In the genomic region with DNA sequence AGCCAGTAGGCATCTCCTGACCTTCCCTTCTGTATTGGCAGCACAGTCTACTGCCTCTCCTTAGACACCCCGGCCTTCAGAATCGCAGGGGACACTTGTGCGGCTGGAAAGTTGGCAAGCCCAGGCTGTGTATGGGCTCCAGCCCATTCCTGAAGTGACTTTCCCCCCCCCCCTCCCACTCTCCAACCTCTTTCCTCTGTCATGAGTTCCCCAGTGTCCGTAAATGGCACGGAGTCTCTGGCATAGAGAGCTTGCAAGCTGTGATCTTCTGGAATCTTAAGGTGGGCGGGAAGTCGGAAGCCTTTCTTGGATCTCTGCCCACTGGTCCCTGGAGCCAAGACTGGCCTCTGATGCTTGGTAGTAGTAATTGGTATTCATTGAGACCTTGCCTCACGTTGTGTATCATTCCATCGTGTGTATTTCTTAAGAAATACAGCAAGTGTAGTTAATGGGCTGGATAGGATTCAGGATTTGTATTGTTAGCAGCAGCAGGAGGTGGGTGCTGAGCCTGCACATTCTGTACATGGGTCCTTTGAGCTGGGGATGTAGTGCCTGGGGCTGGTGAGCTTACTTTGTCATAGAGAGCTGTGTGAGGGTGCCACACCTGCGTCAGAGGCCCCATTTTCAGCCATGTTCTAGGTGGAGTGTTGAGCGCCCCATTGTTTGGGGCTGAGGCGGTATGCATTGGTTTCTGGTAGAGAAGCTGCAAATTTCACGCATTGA, we compare ENCODE assay signal across 9 mouse cellular contexts.
DNase-seq lines count a peak whose midpoint lies in the region; ATAC-seq and TF ChIP-seq lines count a peak whose summit lies in the region.
"Had no signal": no experiment of that assay in that cellular context is flagged by ENCODE, and none has a peak within 500 bp of the region (broad histone marks: within the 10 kb centered on the region; RNA-seq: fewer than 3 reads in every experiment).

No protein-coding gene starts in this region.

- POLR2A ChIA-PET in Patski (lab: Charles Lee): interaction anchor here (1.0 to 1.3 kb wide), 2 partner anchors 9 to 13 kb away, joined by 3 to 4 read pairs; no protein-coding TSS in a partner anchor

- peaks cover 17% of the 10 kb centered on the region for H3K36me3 ChIP-seq in embryonic facial prominence, embryonic 14.5 days (ENCODE audit: control insufficient read depth, insufficient read depth, low read length)
- H3K36me3 ChIP-seq in embryonic facial prominence, embryonic 10.5 days (replicated peaks): peaks cover 50% of the 10 kb centered on the region
- H3K36me3 ChIP-seq in heart, adult 2 months (ENCODE audit: control insufficient read depth, insufficient read depth, low read length): peaks cover 5% of the 10 kb centered on the region; the same call in 1 of the 2 replicates

- peak; percentile 63 for DNase-seq in embryonic facial prominence, embryonic 14.5 days (ENCODE audit: low spot score)
- DNase-seq in embryonic facial prominence, embryonic 10.5 days (ENCODE audit: low spot score): no peak
- DNase-seq in Patski (ENCODE audit: low read depth, low spot score): no peak
- DNase-seq in heart, adult 2 months: peak; percentile 69 to 76
- peak; percentile 61 to 65 for DNase-seq in kidney, postnatal 4 days
- DNase-seq in right cerebral cortex, adult 18-20 months: peak; percentile 21
- DNase-seq in thymus, postnatal 0 days (ENCODE audit: low spot score): no peak

- WGBS in embryonic facial prominence, embryonic 14.5 days: 67% methylated on average over 13 of the region's 13 CpGs
- WGBS in embryonic facial prominence, embryonic 10.5 days: 92% methylated on average over 13 of the region's 13 CpGs
- WGBS in heart, adult 2 months: 34% methylated on average over 13 of the region's 13 CpGs

- no peak for TF ChIP-seq POLR2A in heart, adult 2 months (IDR thresholded peaks at IDR 0.05; ENCODE audit: insufficient read depth, low read depth, low read length)

- no peak overlapping the region for H3K4me2 ChIP-seq in embryonic facial prominence, embryonic 14.5 days (ENCODE audit: low read depth, low read length)

- no peaks in the 10 kb centered on the region for H3K27me3 ChIP-seq in embryonic facial prominence, embryonic 14.5 days (replicated peaks; ENCODE audit: control insufficient read depth, insufficient read depth, low read length)
- no peaks in the 10 kb centered on the region for H3K27me3 ChIP-seq in embryonic facial prominence, embryonic 10.5 days (replicated peaks; ENCODE audit: low read depth, poor library complexity, severe bottlenecking)
- H3K27me3 ChIP-seq in Patski: no peaks in the 10 kb centered on the region
- H3K27me3 ChIP-seq in heart, adult 2 months (ENCODE audit: control insufficient read depth, insufficient read depth, low read length): no peaks in the 10 kb centered on the region
- H3K27me3 ChIP-seq: CH12.LX had no signal

- H3K9ac ChIP-seq in embryonic facial prominence, embryonic 14.5 days (ENCODE audit: low read depth, low read length): no peak overlapping the region
- no peak overlapping the region; the same call in 1 of the 2 replicates for H3K9ac ChIP-seq in heart, adult 2 months (ENCODE audit: low read depth, low read length)

- no peaks in the 10 kb centered on the region for H3K9me3 ChIP-seq in embryonic facial prominence, embryonic 14.5 days (ENCODE audit: control insufficient read depth, low read length)
- 0 out of 2 replicates have a peak, but pooled peaks cover 2% of the 10 kb centered on the region for H3K9me3 ChIP-seq in embryonic facial prominence, embryonic 10.5 days

- H3K4me1 ChIP-seq in embryonic facial prominence, embryonic 14.5 days (ENCODE audit: control insufficient read depth, insufficient read depth, low read length): peaks cover 23% of the 10 kb centered on the region; the same call in 1 of the 2 replicates
- H3K4me1 ChIP-seq in embryonic facial prominence, embryonic 10.5 days: peaks cover 31% of the 10 kb centered on the region
- H3K4me1 ChIP-seq in heart, adult 2 months (ENCODE audit: control insufficient read depth, insufficient read depth, low read length): peaks cover 50% of the 10 kb centered on the region

- peak; percentile 87 for TF ChIP-seq EP300 in heart, adult 2 months (IDR thresholded peaks at IDR 0.05; ENCODE audit: insufficient read depth, low read depth, low read length)

- H3K27ac ChIP-seq in embryonic facial prominence, embryonic 14.5 days (replicated peaks; ENCODE audit: low read depth, low read length): no peak overlapping the region
- H3K27ac ChIP-seq in embryonic facial prominence, embryonic 10.5 days (replicated peaks): no peak overlapping the region
- H3K27ac ChIP-seq in heart, adult 2 months: peak overlapping the region; percentile 52

- no peaks in the 10 kb centered on the region for H3K79me2 ChIP-seq in heart, adult 2 months (replicated peaks; ENCODE audit: control insufficient read depth, insufficient read depth, low read length)

- in situ Hi-C loops in Patski (cut with MboI; ENCODE audit: low pct_unique_long_range_greater_than_20kb): no loop called here

- CTCF ChIA-PET in Patski (lab: Charles Lee): interaction anchor here (1.5 kb wide), 1 partner anchor 161 kb away, joined by 3 read pairs; no protein-coding TSS in a partner anchor

- H3K4me3 ChIP-seq in embryonic facial prominence, embryonic 14.5 days (ENCODE audit: low read depth, low read length): no peak overlapping the region
- H3K4me3 ChIP-seq in embryonic facial prominence, embryonic 10.5 days: no peak overlapping the region
- no peak overlapping the region for H3K4me3 ChIP-seq in heart, adult 2 months

- 0 out of 2 replicates have a peak, but pooled peaks have one; percentile 17 for ATAC-seq in embryonic facial prominence, embryonic 14.5 days (ENCODE audit: low read depth)
- ATAC-seq in Patski: peak; percentile 6
- no peak for ATAC-seq in megakaryocyte-erythroid progenitor cell, adult 5-6 weeks (replicated peaks; ENCODE audit: low FRiP score, low TSS enrichment, poor library complexity, severe bottlenecking)

- no peak for TF ChIP-seq CTCF in Patski (IDR thresholded peaks at IDR 0.05)
- TF ChIP-seq CTCF in heart, adult 2 months (IDR thresholded peaks at IDR 0.05): no peak

- intact Hi-C loops in heart, adult 2 months (cut with DNase I): loop anchor here (5.0 kb wide), 1 partner anchor 46 kb away; no protein-coding TSS in a partner anchor

Comparison
In these comparisons a context has a peak if more than half of its experiments do, and no peak if none do; other contexts are left out.
1. DNase-seq: peak in embryonic facial prominence, embryonic 14.5 days (single experiment), heart, adult 2 months (2 of 2), kidney, postnatal 4 days (2 of 2) and right cerebral cortex, adult 18-20 months (single experiment); none in embryonic facial prominence, embryonic 10.5 days (single experiment), Patski (single experiment) and thymus, postnatal 0 days (single experiment).